Mouse (Mus musculus): Measurements from ENCODE around the gene Rnf135.

DNA sequence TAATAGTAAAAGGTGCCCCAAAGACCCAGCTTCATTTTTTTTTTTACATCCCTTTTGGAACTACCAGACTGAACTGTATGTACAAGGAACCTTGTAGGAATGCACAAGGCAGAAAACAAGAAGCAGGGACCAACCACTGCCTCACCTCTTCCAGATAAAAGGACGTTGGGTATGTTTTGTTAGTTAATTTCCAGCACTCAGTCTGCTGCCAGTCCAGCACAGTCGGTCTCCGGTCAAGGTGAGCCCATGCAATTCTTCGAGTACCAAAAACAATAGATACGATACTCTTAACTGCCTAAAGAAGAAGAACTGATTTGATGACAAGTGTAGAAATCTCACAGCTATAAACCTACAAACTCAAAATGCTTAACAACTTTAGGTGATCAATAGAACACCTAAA lies 45.9 kb upstream of the Rnf135 start:
- TF ChIP-seq CTCF (IDR thresholded peaks at IDR 0.05; ENCODE audit: low read depth, low read length), result no peak
- no peak for TF ChIP-seq GATA1 (IDR thresholded peaks at IDR 0.05; ENCODE audit: borderline replicate concordance, low read length)
- TF ChIP-seq POLR2AphosphoS5 (IDR thresholded peaks at IDR 0.05; ENCODE audit: insufficient replicate concordance, low read depth, low read length), result no peak
- TF ChIP-seq TAL1 (conservative IDR thresholded peaks at IDR 0.05; ENCODE audit: low read depth, low read length), result no peak

Measured in G1E (cell line).